Mouse (Mus musculus): Measurements from ENCODE around the gene Rimbp2.
"Not testable (repeated sequence)": the region's sequence is repeated elsewhere in the genome, so short reads cannot be mapped to it uniquely, and the experiment has no call there.

The Rimbp2 gene

GRCm38 (mm10) chr5:128746261-128746660 lies 207.0 kb downstream of the Rimbp2 start:
- peak; percentile 63 for DNase-seq (ENCODE audit: low read depth, low spot score)

GRCm38 (mm10) chr5:128745206-128745605 lies 208.1 kb downstream of the Rimbp2 start:
- no peak for DNase-seq (ENCODE audit: low read depth, low spot score)

- DNase-seq (ENCODE audit: low read depth, low spot score) = no peak
These were observed 208.9 kb downstream of the Rimbp2 start for GRCm38 (mm10) chr5:128744351-128744750.

- DNase-seq (ENCODE audit: low read depth, low spot score) = peak; percentile 34
These were observed 213.5 kb downstream of the Rimbp2 start for GRCm38 (mm10) chr5:128739838-128740171.

- no peak for DNase-seq (ENCODE audit: low read depth, low spot score)
These were observed 214.0 kb downstream of the Rimbp2 start for GRCm38 (mm10) chr5:128739168-128739837.

- no peak for DNase-seq (ENCODE audit: low read depth, low spot score)
These were observed 217.4 kb downstream of the Rimbp2 start for GRCm38 (mm10) chr5:128735921-128736320.

- DNase-seq (ENCODE audit: low read depth, low spot score) = peak; percentile 86
These were observed 219.3 kb downstream of the Rimbp2 start for GRCm38 (mm10) chr5:128733955-128734354.

GRCm38 (mm10) chr5:128732416-128733014 lies 220.8 kb downstream of the Rimbp2 start:
- no peak for DNase-seq (ENCODE audit: low read depth, low spot score)

- peak; percentile 52 for DNase-seq (ENCODE audit: low read depth, low spot score)
These were observed 222.7 kb downstream of the Rimbp2 start for GRCm38 (mm10) chr5:128730634-128731033.

- DNase-seq (ENCODE audit: low read depth, low spot score) = no peak
These were observed 223.9 kb downstream of the Rimbp2 start for GRCm38 (mm10) chr5:128729341-128729740.

GRCm38 (mm10) chr5:128720461-128720860 lies 232.8 kb downstream of the Rimbp2 start:
- DNase-seq (ENCODE audit: low read depth, low spot score) = not testable (repeated sequence)

GRCm38 (mm10) chr5:128715171-128715570 lies 238.1 kb downstream of the Rimbp2 start:
- no peak for DNase-seq (ENCODE audit: low read depth, low spot score)

GRCm38 (mm10) chr5:128711847-128712246 lies 241.4 kb downstream of the Rimbp2 start:
- peak; percentile 24 for DNase-seq (ENCODE audit: low read depth, low spot score)

GRCm38 (mm10) chr5:128710596-128710995 lies 242.7 kb downstream of the Rimbp2 start:
- peak; percentile 24 for DNase-seq (ENCODE audit: low read depth, low spot score)

GRCm38 (mm10) chr5:128708929-128709328 lies 244.4 kb downstream of the Rimbp2 start:
- no peak for DNase-seq (ENCODE audit: low read depth, low spot score)
